Mouse (Mus musculus) MEL (cell line): ENCODE measurements around the gene Pdcd2. TPM values are rescaled to one million over a fixed set of nuclear protein-coding genes. Genes with fewer than 3 reads are reported as not detected.

Experiments
- DNase-seq: peaks from one replicate; pipeline ENCODE4 v3.0.0; 2011; ENCODE audit warnings: low read depth, low spot score
- H3K27ac ChIP-seq: 2 replicates; pipeline ENCODE4 v1.5.1; 2012; ENCODE audit warnings: low read depth, mild to moderate bottlenecking, control low read depth, low read length, moderate library complexity; ENCODE audit not compliant: control insufficient read depth
- H3K27me3 ChIP-seq, 2 experiments: fragments of 150-350 bp in 1 of 2; sonication (generic) in 1 of 2; 2 replicates each; pipeline ENCODE4 v1.6.1; 2012; ENCODE audit warnings: low read length in 2 of 2, mild to moderate bottlenecking in 2 of 2, improper control_type of control experiment in 1 of 2, moderate library complexity in 1 of 2; ENCODE audit not compliant: insufficient read depth in 2 of 2, control insufficient read depth in 1 of 2
- H3K36me3 ChIP-seq, 2 experiments: 2 replicates each; pipeline ENCODE4 v1.6.1; 2012 to 2014; ENCODE audit warnings: low read length in 2 of 2, improper control_type of control experiment in 1 of 2, inconsistent platforms in 1 of 2, mild to moderate bottlenecking in 1 of 2; ENCODE audit not compliant: insufficient read depth in 2 of 2, control insufficient read depth in 1 of 2
- H3K4me1 ChIP-seq, 2 experiments: fragments of 150-350 bp in 1 of 2; sonication (generic) in 1 of 2; 2 replicates each; pipeline ENCODE4 v1.6.1; 2012; ENCODE audit warnings: low read length in 2 of 2, improper control_type of control experiment in 1 of 2, mild to moderate bottlenecking in 1 of 2; ENCODE audit not compliant: insufficient read depth in 2 of 2, control insufficient read depth in 1 of 2
- H3K4me3 ChIP-seq, 2 experiments: fragments of 150-350 bp in 1 of 2; sonication (generic) in 1 of 2; 2 replicates each; pipeline ENCODE4 v1.5.1; 2012; ENCODE audit warnings: low read depth in 2 of 2, low read length in 2 of 2, mild to moderate bottlenecking in 2 of 2, moderate library complexity in 2 of 2, control low read depth in 1 of 2, improper control_type of control experiment in 1 of 2; ENCODE audit not compliant: control insufficient read depth in 1 of 2, insufficient read depth in 1 of 2
- H3K79me2 ChIP-seq: 2 replicates; pipeline ENCODE4 v1.6.1; 2012; ENCODE audit warnings: mild to moderate bottlenecking, low read length, moderate library complexity; ENCODE audit not compliant: control insufficient read depth, poor library complexity, insufficient read depth
- H3K9ac ChIP-seq: 2 replicates; pipeline ENCODE4 v1.6.1; 2012; ENCODE audit warnings: low read depth, mild to moderate bottlenecking, control low read depth, low read length, moderate library complexity; ENCODE audit not compliant: control insufficient read depth, poor library complexity, severe bottlenecking
- H3K9me3 ChIP-seq: fragments of 150-350 bp; sonication (generic); replicated peaks from 2 replicates; pipeline ENCODE4 v1.6.1; 2012; ENCODE audit warnings: mild to moderate bottlenecking, low read length, improper control_type of control experiment, moderate library complexity; ENCODE audit not compliant: insufficient read depth
- CHD1 ChIP-seq: IDR thresholded peaks from 2 replicates; pipeline ENCODE4 v1.6.1; 2012; ENCODE audit warnings: low read depth, mild to moderate bottlenecking, inconsistent platforms, low read length, improper control_type of control experiment
- CTCF ChIP-seq, 3 experiments: IDR thresholded peaks in 2 of 3; conservative IDR thresholded peaks in 1 of 3; 2 replicates each; pipeline ENCODE4 v1.5.1; 2011 to 2012; ENCODE audit warnings: low read length in 3 of 3, low read depth in 2 of 3, mild to moderate bottlenecking in 2 of 3, improper control_type of control experiment in 1 of 3, inconsistent platforms in 1 of 3, mixed read lengths in 1 of 3, moderate library complexity in 1 of 3; ENCODE audit not compliant: control insufficient read depth in 1 of 3, insufficient read depth in 1 of 3, poor library complexity in 1 of 3, severe bottlenecking in 1 of 3
- E2F4 ChIP-seq: IDR thresholded peaks from 2 replicates; pipeline ENCODE4 v1.6.1; 2011; ENCODE audit warnings: low read depth, low read length, improper control_type of control experiment, borderline replicate concordance
- ELF1 ChIP-seq: IDR thresholded peaks from 2 replicates; pipeline ENCODE4 v1.6.1; 2014; ENCODE audit warnings: low read depth, mild to moderate bottlenecking, inconsistent platforms, low read length, improper control_type of control experiment, moderate library complexity
- EP300 ChIP-seq, 2 experiments: IDR thresholded peaks; 2 replicates each; pipeline ENCODE4 v1.6.1; 2011; ENCODE audit warnings: improper control_type of control experiment in 2 of 2, low read length in 2 of 2, low read depth in 1 of 2, mild to moderate bottlenecking in 1 of 2
- GABPA ChIP-seq: IDR thresholded peaks from 2 replicates; pipeline ENCODE4 v1.6.1; 2012; ENCODE audit warnings: low read depth, mild to moderate bottlenecking, inconsistent platforms, low read length, improper control_type of control experiment, moderate library complexity
- GATA1 ChIP-seq: IDR thresholded peaks from 2 replicates; pipeline ENCODE4 v1.6.1; 2011; ENCODE audit warnings: low read depth, low read length, improper control_type of control experiment
- HCFC1 ChIP-seq: IDR thresholded peaks from 2 replicates; pipeline ENCODE4 v1.6.1; 2012; ENCODE audit warnings: low read depth, mild to moderate bottlenecking, inconsistent platforms, low read length, improper control_type of control experiment, moderate library complexity
- KAT2A ChIP-seq: conservative IDR thresholded peaks from 2 replicates; pipeline ENCODE4 v1.6.1; 2012; ENCODE audit warnings: low read depth, low read length, improper control_type of control experiment, inconsistent platforms
- MAX ChIP-seq: IDR thresholded peaks from 2 replicates; pipeline ENCODE4 v1.6.1; 2011; ENCODE audit warnings: low read length, improper control_type of control experiment
- MAZ ChIP-seq: IDR thresholded peaks from 2 replicates; pipeline ENCODE4 v1.6.1; 2012; ENCODE audit warnings: low read depth, mild to moderate bottlenecking, inconsistent platforms, low read length, improper control_type of control experiment
- MXI1 ChIP-seq: IDR thresholded peaks from 2 replicates; pipeline ENCODE4 v1.6.1; 2011; ENCODE audit warnings: mild to moderate bottlenecking, low read depth, low read length, improper control_type of control experiment
- MYC ChIP-seq: IDR thresholded peaks from 2 replicates; pipeline ENCODE4 v1.6.1; 2011; ENCODE audit warnings: low read depth, mild to moderate bottlenecking, low read length, improper control_type of control experiment, moderate library complexity
- RAD21 ChIP-seq: IDR thresholded peaks from 2 replicates; pipeline ENCODE4 v1.6.1; 2011; ENCODE audit warnings: mild to moderate bottlenecking, low read depth, low read length, improper control_type of control experiment
- RCOR1 ChIP-seq: IDR thresholded peaks from 2 replicates; pipeline ENCODE4 v1.6.1; 2012; ENCODE audit warnings: low read depth, mild to moderate bottlenecking, inconsistent platforms, low read length, improper control_type of control experiment
- SIN3A ChIP-seq: IDR thresholded peaks from 2 replicates; pipeline ENCODE4 v1.6.1; 2012; ENCODE audit warnings: low read length, improper control_type of control experiment, inconsistent platforms
- SMC3 ChIP-seq: IDR thresholded peaks from 2 replicates; pipeline ENCODE4 v1.6.1; 2011; ENCODE audit warnings: low read depth, low read length, improper control_type of control experiment
- TBP ChIP-seq: IDR thresholded peaks from 2 replicates; pipeline ENCODE4 v1.8.0; 2011; ENCODE audit warnings: low read depth, low read length, improper control_type of control experiment
- TCF12 ChIP-seq: IDR thresholded peaks from 2 replicates; pipeline ENCODE4 v1.6.1; 2014; ENCODE audit warnings: low read depth, mild to moderate bottlenecking, inconsistent platforms, low read length, improper control_type of control experiment, moderate library complexity
- ZKSCAN1 ChIP-seq: IDR thresholded peaks from 2 replicates; pipeline ENCODE4 v1.6.1; 2012; ENCODE audit warnings: low read depth, mild to moderate bottlenecking, inconsistent platforms, low read length, improper control_type of control experiment, moderate library complexity
- ZNF384 ChIP-seq: IDR thresholded peaks from 2 replicates; pipeline ENCODE4 v1.6.1; 2012; ENCODE audit warnings: low read depth, mild to moderate bottlenecking, inconsistent platforms, low read length, improper control_type of control experiment
- polyA plus RNA-seq, 2 experiments: library from polyadenylated mRNA; stranded (reverse) in 1 of 2; unstranded in 1 of 2; fragments of >175 nt in 1 of 2; fragments of >200 nt in 1 of 2; gene quantifications; 2 replicates each; pipeline versions ENCODE4 v1.2.1 to v1.2.4; 2012; ENCODE audit warnings: low replicate concordance in 2 of 2, low read depth in 1 of 2; ENCODE audit not compliant: insufficient read length in 2 of 2, insufficient read depth in 1 of 2, missing spikeins in 1 of 2
- total RNA-seq: library from RNA; depleted of rRNA; stranded (reverse); fragments of 300-350 nt; gene quantifications from 2 replicates; pipeline ENCODE4 v1.2.3, GENCODE M21; 2012

Gene Pdcd2
- total and polyA plus RNA-seq, 3 experiments = 109 to 110 TPM; not detected in 1

DNA sequence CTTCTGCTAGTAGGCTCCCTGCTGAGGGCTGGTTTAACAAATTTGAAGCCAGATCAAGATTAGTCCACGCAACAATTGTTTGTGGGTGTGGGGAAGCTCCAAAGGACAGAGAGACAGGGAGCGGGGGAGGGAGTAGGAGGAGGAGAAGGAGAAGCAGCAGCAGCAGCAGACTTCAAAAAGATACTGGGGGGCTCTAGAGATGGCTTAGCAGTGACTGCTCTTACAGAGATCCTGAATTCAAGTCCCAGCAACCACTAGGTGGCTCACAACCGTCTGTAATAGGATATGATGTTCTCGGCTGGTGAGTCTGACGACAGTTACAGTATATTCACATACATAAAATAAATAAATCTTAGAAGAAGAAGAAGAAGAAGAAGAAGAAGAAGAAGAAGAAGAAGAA lies 3.0 kb upstream of the Pdcd2 start:
- Histone ChIP-seq H3K27ac (peak overlapping the region; percentile 52), H3K4me3 (no peak overlapping the region), H3K27me3 (no peaks in the 10 kb centered on the region), H3K9me3 (no peaks in the 10 kb centered on the region), H3K36me3 (peaks cover 0 to 32% of the 10 kb centered on the region in 2 experiments; a peak in 2 of 4 replicates), H3K9ac (no peak overlapping the region; the same call in 1 of the 2 replicates), H3K79me2 (peaks cover 15% of the 10 kb centered on the region), H3K4me1 (peaks cover 22 to 25% of the 10 kb centered on the region in 2 experiments)
- TF ChIP-seq GATA1 = no peak
- peak; percentile 30 for TF ChIP-seq RAD21
- 0 out of 2 replicates have a peak, but pooled peaks have one; percentile 22 for TF ChIP-seq HCFC1
- no peak for TF ChIP-seq GABPA
- no peak for TF ChIP-seq ZKSCAN1
- 0 out of 2 replicates have a peak, but pooled peaks have one; percentile 24 for TF ChIP-seq TBP
- TF ChIP-seq SMC3 = peak; percentile 51
- peak in 2 of 3 experiments; percentile 29 to 61; a peak in 4 of 6 replicates for TF ChIP-seq CTCF (IDR thresholded peaks at IDR 0.05 in 2 of 3, conservative IDR thresholded peaks at IDR 0.05 in 1 of 3; ENCODE audit: control insufficient read depth in 1 of 3, insufficient read depth in 1 of 3, low read depth in 2 of 3, low read length in 3 of 3, poor library complexity in 1 of 3, severe bottlenecking in 1 of 3)
- TF ChIP-seq EP300 (IDR thresholded peaks at IDR 0.05; ENCODE audit: low read depth in 1 of 2, low read length in 2 of 2) = peak in 1 of 2 experiments; percentile 4; a peak in 1 of 4 replicates
- peak; percentile 37; the same call in 1 of the 2 replicates for TF ChIP-seq MAZ
- peak; percentile 86 for DNase-seq

DNA sequence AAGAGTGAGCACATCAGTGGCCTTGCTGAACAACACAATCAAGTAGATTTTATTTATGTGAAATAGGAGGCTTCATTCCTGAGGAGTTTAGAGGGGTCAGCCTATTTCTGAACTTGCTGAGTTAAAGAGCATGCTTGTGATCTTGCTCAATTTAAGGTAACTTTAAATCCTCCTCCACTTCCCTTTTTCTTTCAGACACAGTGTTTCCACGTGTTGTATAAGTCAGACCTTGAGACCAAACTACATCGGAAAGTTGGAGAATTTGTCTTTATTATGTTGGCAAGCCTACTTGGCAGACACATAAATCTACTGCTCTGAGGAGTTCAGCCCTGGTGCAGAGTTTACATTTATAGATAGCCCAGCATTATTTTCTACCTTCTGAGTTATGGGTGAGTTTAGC lies 1.8 kb upstream of the Pdcd2 start:
- no peaks in the 10 kb centered on the region for H3K27me3 ChIP-seq
- peaks cover 18% of the 10 kb centered on the region for H3K79me2 ChIP-seq
- peak overlapping the region; percentile 41 for H3K9ac ChIP-seq
- H3K9me3 ChIP-seq = no peaks in the 10 kb centered on the region
- no peak overlapping the region for H3K4me3 ChIP-seq
- H3K4me1 ChIP-seq = peaks cover 24 to 29% of the 10 kb centered on the region in 2 experiments
- peak; percentile 65 for DNase-seq
- peak overlapping the region; percentile 35 for H3K27ac ChIP-seq
- H3K36me3 ChIP-seq = peaks cover 6 to 44% of the 10 kb centered on the region in 2 experiments; a peak in 3 of 4 replicates
- TF ChIP-seq RCOR1 = no peak
- TF ChIP-seq ZKSCAN1 = no peak
- TF ChIP-seq KAT2A = no peak
- TF ChIP-seq E2F4 = no peak
- TF ChIP-seq MYC = peak; percentile 94
- peak; percentile 90 for TF ChIP-seq MXI1
- TF ChIP-seq MAX = peak; percentile 84
- no peak for TF ChIP-seq ELF1
- no peak for TF ChIP-seq CHD1
- no peak for TF ChIP-seq TCF12
- TF ChIP-seq SIN3A = peak; percentile 66
- no peak for TF ChIP-seq ZNF384
